Mouse (Mus musculus): Measurements from ENCODE around the gene Gm6096. TPM values are rescaled to one million over a fixed set of nuclear protein-coding genes. Genes with fewer than 3 reads are reported as not detected.
"Not testable (repeated sequence)": the region's sequence is repeated elsewhere in the genome, so short reads cannot be mapped to it uniquely, and the experiment has no call there.

Gene Gm6096
- 0.32 TPM in 1 of 2 replicates, not detected in the other for polyA plus RNA-seq (2015; fragmentation: Nextera tagmentation; extraction: Ambion mirVana)

DNA sequence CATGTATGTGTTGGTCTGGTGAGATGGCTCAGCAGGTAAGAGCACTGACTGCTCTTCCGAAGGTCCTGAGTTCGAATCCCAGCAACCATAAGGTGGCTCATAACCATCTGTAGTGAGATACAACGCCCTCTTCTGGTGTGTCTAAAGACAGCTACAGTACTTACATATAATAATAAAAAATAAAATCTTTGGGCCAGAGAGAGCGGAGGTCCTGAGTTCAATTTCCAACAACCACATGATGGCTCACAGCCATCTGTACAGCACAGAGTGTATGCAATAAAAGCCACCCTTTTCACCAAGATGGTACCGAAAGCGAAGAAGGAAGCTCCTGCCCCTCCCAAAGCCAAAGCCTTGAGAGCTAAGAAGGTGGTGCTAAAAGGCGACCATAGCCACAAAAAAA, at the start of gene Gm6096:
Gm6096 (plus strand) TSS at position 301 of the 400 bp plus-strand sequence.
- no peak for ATAC-seq (replicated peaks; ENCODE audit: low FRiP score, low read depth)
- no peak for TF ChIP-seq CTCF (IDR thresholded peaks at IDR 0.05; ENCODE audit: low read depth)
- Histone ChIP-seq H3K4me1 (replicated peaks; ENCODE audit: insufficient read depth, low read length) (no peaks in the 10 kb centered on the region), H3K9me3 (replicated peaks; ENCODE audit: low read length) (no peaks in the 10 kb centered on the region), H3K36me3 (ENCODE audit: insufficient read depth, low read length) (peaks cover 47% of the 10 kb centered on the region), H3K4me3 (replicated peaks; ENCODE audit: low read depth, low read length) (no peak within 1 kb of the TSS), H3K27me3 (ENCODE audit: insufficient read depth, low read length) (no peaks in the 10 kb centered on the region), H3K4me2 (ENCODE audit: low read length) (no peak within 1 kb of the TSS), H3K27ac (no peak within 1 kb of the TSS), H3K9ac (ENCODE audit: low read depth, low read length) (no peak within 1 kb of the TSS)
- no peak for DNase-seq (ENCODE audit: low spot score)
- 96% methylated on average over 7 of the region's 7 CpGs for WGBS

DNA sequence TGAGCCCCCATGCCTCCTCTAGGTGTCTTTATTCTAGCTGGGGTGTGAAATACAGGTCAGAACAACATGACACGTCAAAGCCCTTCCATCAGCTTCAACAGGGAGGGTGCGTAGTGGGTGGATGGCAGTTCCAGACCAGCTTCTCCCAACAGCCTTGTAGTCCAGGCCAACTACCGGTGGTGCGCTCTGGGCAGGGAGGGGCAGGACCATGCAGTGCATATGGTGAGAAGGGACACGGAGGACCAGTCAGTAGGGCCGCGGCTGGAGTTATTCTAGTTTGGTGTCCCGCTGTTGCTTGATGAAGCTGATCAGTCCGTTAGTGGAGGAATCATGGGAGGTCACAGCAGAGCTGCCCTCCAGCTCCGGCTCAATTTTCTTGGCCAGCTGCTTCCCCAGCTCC, 48.7 kb upstream of the Gm6096 start:
- H3K27ac ChIP-seq; H3K4me2 ChIP-seq (ENCODE audit: low read length); DNase-seq (ENCODE audit: low spot score); H3K9ac ChIP-seq (ENCODE audit: low read depth, low read length); H3K4me1 ChIP-seq (replicated peaks; ENCODE audit: insufficient read depth, low read length); H3K9me3 ChIP-seq (replicated peaks; ENCODE audit: low read length); H3K27me3 ChIP-seq (ENCODE audit: insufficient read depth, low read length); ATAC-seq (replicated peaks; ENCODE audit: low FRiP score, low read depth); H3K4me3 ChIP-seq (replicated peaks; ENCODE audit: low read depth, low read length): not testable (repeated sequence)
- peaks cover 65% of the 10 kb centered on the region for H3K36me3 ChIP-seq (ENCODE audit: insufficient read depth, low read length)
- WGBS, result 86% methylated on average over 10 of the region's 10 CpGs

DNA sequence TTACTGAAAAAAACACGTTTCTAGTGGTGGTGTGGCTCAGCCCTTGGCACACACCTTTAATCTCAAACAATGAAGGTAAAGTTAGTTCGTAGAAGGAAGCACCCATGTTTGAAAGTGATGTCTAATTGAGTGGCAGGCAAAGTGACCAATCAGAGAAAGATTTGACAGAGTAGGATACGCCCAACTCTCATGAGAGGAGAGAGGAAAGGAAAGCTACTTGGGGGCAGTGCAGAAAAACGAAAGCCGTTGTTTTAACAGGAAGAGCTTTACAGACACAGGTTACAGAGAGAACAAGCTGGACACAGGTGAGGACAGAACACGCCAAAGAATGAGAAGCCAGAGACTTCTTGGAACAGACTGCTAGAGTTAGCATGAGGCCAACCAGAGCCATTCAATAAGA, 44.5 kb upstream of the Gm6096 start:
- Histone ChIP-seq H3K4me3 (replicated peaks; ENCODE audit: low read depth, low read length) (no peak overlapping the region), H3K9ac (ENCODE audit: low read depth, low read length) (no peak overlapping the region), H3K4me2 (ENCODE audit: low read length) (no peak overlapping the region), H3K36me3 (ENCODE audit: insufficient read depth, low read length) (peaks cover 85% of the 10 kb centered on the region), H3K9me3 (replicated peaks; ENCODE audit: low read length) (no peaks in the 10 kb centered on the region), H3K27ac (no peak overlapping the region), H3K4me1 (replicated peaks; ENCODE audit: insufficient read depth, low read length) (no peaks in the 10 kb centered on the region), H3K27me3 (ENCODE audit: insufficient read depth, low read length) (no peaks in the 10 kb centered on the region)
- no peak for TF ChIP-seq CTCF (IDR thresholded peaks at IDR 0.05; ENCODE audit: low read depth)
- DNase-seq (ENCODE audit: low spot score) (no peak), ATAC-seq (replicated peaks; ENCODE audit: low FRiP score, low read depth) (no peak)
- WGBS, result 90% methylated on average over 6 of the region's 6 CpGs

DNA sequence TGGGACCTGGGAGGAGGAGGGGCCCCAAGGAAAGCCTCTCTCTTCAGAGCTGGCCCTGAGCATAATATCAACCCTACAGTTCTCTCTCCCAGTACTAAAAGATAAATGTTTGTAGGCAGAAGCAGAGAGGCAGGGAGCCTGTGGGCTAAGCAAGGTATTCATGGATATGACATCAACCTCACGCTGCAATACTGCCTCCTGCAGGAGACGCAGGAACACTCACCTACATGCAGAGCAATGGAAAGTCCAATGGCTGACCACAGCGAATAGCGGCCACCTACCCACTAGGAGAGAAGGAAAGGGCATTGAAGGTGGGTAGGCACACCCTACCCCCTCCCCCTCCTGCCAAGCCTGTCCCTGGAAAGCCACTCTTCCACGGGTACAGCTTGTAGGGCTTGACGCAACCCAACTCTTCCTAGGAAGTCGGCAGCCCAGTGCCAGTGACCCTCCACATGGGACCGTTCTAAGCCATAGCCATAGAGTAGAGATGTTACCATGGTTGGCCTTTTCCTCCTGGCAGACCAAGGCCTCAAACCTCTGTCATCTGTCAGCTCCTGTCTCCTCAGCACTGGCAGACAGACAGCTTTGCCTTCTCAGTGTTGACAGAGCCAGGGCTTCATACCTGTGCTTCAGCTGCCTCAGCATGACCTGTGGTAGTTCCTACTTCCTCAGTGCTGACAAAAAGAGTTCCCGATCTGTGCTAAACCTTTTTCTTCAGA, 42.7 kb upstream of the Gm6096 start:
- H3K27me3 ChIP-seq (ENCODE audit: insufficient read depth, low read length), result no peaks in the 10 kb centered on the region
- H3K4me2 ChIP-seq (ENCODE audit: low read length), result no peak overlapping the region
- no peak overlapping the region for H3K9ac ChIP-seq (ENCODE audit: low read depth, low read length)
- WGBS, result 93% methylated on average over 9 of the region's 9 CpGs
- H3K4me3 ChIP-seq (replicated peaks; ENCODE audit: low read depth, low read length), result no peak overlapping the region
- no peaks in the 10 kb centered on the region for H3K9me3 ChIP-seq (replicated peaks; ENCODE audit: low read length)
- H3K36me3 ChIP-seq (ENCODE audit: insufficient read depth, low read length), result peaks cover 79% of the 10 kb centered on the region
- peak; percentile 43; the same call in 1 of the 2 replicates for TF ChIP-seq CTCF (IDR thresholded peaks at IDR 0.05; ENCODE audit: low read depth)
- no peak overlapping the region for H3K27ac ChIP-seq
- no peaks in the 10 kb centered on the region for H3K4me1 ChIP-seq (replicated peaks; ENCODE audit: insufficient read depth, low read length)
- ATAC-seq (replicated peaks; ENCODE audit: low FRiP score, low read depth), result no peak
- DNase-seq (ENCODE audit: low spot score), result no peak

DNA sequence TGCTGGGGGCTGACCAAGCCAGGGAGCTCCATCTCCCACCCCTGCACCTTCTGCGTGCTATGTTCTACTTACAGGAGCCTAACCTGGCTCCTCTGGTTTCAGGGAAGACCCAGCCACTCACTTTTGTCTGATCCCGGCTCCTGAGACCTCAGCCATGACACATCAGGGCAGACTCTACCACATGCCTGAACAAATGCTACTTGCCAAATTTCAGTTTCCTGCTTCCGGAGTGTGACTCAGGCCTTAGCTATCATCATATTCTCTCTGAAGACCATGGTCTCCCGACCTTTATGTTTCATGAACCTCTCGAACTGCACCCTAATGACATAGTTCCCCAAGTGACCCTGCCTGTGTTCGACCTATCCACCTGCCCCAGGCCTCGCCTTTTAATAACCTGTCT, 37.6 kb upstream of the Gm6096 start:
- no peak for TF ChIP-seq CTCF (IDR thresholded peaks at IDR 0.05; ENCODE audit: low read depth)
- WGBS, result 84% methylated on average over 7 of the region's 7 CpGs

DNA sequence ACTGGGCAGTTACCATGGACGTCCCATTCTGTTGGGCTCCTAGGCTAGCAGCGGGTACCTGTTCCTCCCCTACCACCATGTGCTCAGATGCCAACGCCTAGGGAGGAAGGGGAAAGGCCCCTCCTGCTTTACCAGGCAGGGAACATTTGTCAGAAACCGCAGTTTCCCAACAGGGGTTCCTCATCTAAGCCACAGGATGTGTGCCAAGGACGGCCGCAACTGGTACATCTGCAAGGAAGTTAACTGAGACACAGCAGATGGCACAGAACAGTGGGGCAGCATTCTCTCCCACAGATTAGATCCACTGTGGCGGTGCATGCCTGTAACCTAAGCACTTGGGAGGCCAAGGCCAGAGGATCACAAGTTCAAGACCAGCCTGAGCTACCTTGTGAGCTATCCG, 36.2 kb upstream of the Gm6096 start:
- Histone ChIP-seq H3K9me3 (replicated peaks; ENCODE audit: low read length) (no peaks in the 10 kb centered on the region), H3K4me3 (replicated peaks; ENCODE audit: low read depth, low read length) (no peak overlapping the region), H3K36me3 (ENCODE audit: insufficient read depth, low read length) (peaks cover 78% of the 10 kb centered on the region), H3K4me1 (replicated peaks; ENCODE audit: insufficient read depth, low read length) (no peaks in the 10 kb centered on the region), H3K27ac (no peak overlapping the region), H3K4me2 (ENCODE audit: low read length) (no peak overlapping the region), H3K27me3 (ENCODE audit: insufficient read depth, low read length) (no peaks in the 10 kb centered on the region), H3K9ac (ENCODE audit: low read depth, low read length) (no peak overlapping the region)
- WGBS, result 92% methylated on average over 8 of the region's 8 CpGs
- TF ChIP-seq CTCF (IDR thresholded peaks at IDR 0.05; ENCODE audit: low read depth), result no peak
- no peak for DNase-seq (ENCODE audit: low spot score)
- ATAC-seq (replicated peaks; ENCODE audit: low FRiP score, low read depth), result no peak

More for the DNA sequence above, 37.6 kb upstream of the Gm6096 start:
- no peaks in the 10 kb centered on the region for H3K27me3 ChIP-seq (ENCODE audit: insufficient read depth, low read length)
- no peak overlapping the region for H3K27ac ChIP-seq
- H3K9ac ChIP-seq (ENCODE audit: low read depth, low read length), result no peak overlapping the region
- no peak overlapping the region for H3K4me2 ChIP-seq (ENCODE audit: low read length)
- peaks cover 75% of the 10 kb centered on the region for H3K36me3 ChIP-seq (ENCODE audit: insufficient read depth, low read length)
- DNase-seq (ENCODE audit: low spot score) (no peak), ATAC-seq (replicated peaks; ENCODE audit: low FRiP score, low read depth) (no peak)
- no peaks in the 10 kb centered on the region for H3K9me3 ChIP-seq (replicated peaks; ENCODE audit: low read length)
- H3K4me1 ChIP-seq (replicated peaks; ENCODE audit: insufficient read depth, low read length), result no peaks in the 10 kb centered on the region
- no peak overlapping the region for H3K4me3 ChIP-seq (replicated peaks; ENCODE audit: low read depth, low read length)

DNA sequence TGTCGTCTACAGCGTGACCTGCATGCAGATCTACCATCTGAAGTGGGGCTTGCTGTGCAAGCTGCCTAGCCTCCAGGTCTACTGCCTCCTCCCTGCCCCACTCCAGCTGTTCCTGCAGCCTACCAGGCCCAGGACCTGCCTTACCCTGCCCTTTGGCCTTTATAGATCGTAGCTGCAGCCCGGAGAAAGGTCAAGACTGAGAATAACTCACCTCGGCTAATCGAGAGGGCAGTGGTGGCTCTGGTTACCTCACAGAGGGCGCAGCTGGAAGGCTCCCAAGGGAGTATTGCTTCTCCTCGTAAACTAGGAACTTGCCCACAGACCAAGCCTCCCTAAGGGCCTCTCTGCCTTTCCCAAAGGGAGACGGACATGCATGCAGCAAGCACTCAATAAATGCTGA, 35.4 kb upstream of the Gm6096 start:
- Histone ChIP-seq H3K36me3 (ENCODE audit: insufficient read depth, low read length) (peaks cover 77% of the 10 kb centered on the region), H3K27ac (no peak overlapping the region), H3K27me3 (ENCODE audit: insufficient read depth, low read length) (no peaks in the 10 kb centered on the region), H3K4me3 (replicated peaks; ENCODE audit: low read depth, low read length) (no peak overlapping the region), H3K4me1 (replicated peaks; ENCODE audit: insufficient read depth, low read length) (no peaks in the 10 kb centered on the region), H3K9me3 (replicated peaks; ENCODE audit: low read length) (no peaks in the 10 kb centered on the region), H3K4me2 (ENCODE audit: low read length) (no peak overlapping the region), H3K9ac (ENCODE audit: low read depth, low read length) (no peak overlapping the region)
- no peak for TF ChIP-seq CTCF (IDR thresholded peaks at IDR 0.05; ENCODE audit: low read depth)
- 60% methylated on average over 9 of the region's 9 CpGs for WGBS
- no peak for ATAC-seq (replicated peaks; ENCODE audit: low FRiP score, low read depth)
- DNase-seq (ENCODE audit: low spot score), result no peak

Data from kidney, postnatal 0 days (tissue).